14 mouse cellular contexts compared by ENCODE assay signal in genomic region chr7:144747756-144748155, GRCm38 (mm10). TPM values are rescaled to one million over a fixed set of nuclear protein-coding genes. Genes with fewer than 3 reads are reported as not detected.
DNase-seq lines count a peak whose midpoint lies in the region; ATAC-seq lines count a peak whose summit lies in the region.
"Had no signal": no experiment of that assay in that cellular context is flagged by ENCODE, and none has a peak within 500 bp of the region (broad histone marks: within the 10 kb centered on the region; RNA-seq: fewer than 3 reads in every experiment).

No protein-coding gene starts in this region.

- ATAC-seq in intestine, embryonic 16.5 days: peak; percentile 86
- peak; percentile 73 for ATAC-seq in lung, embryonic 15.5 days (ENCODE audit: borderline replicate concordance, extremely low read depth, low FRiP score, low TSS enrichment)
- ATAC-seq in CD4-positive, CD25-positive, alpha-beta regulatory T cell, adult 4 months: no peak
- ATAC-seq: forebrain, postnatal 0 days had no signal

- H3K9me3 ChIP-seq in intestine, embryonic 16.5 days (ENCODE audit: control insufficient read depth, low read length): no peaks in the 10 kb centered on the region
- H3K9me3 ChIP-seq in lung, embryonic 15.5 days: no peaks in the 10 kb centered on the region
- H3K9me3 ChIP-seq: embryonic facial prominence, embryonic 13.5 days had no signal

- H3K4me2 ChIP-seq in intestine, embryonic 16.5 days (ENCODE audit: low read depth, low read length): no peak overlapping the region
- H3K4me2 ChIP-seq in lung, embryonic 15.5 days: no peak overlapping the region
- H3K4me2 ChIP-seq: embryonic facial prominence, embryonic 13.5 days had no signal

- H3K27me3 ChIP-seq in intestine, embryonic 16.5 days (replicated peaks; ENCODE audit: control insufficient read depth, insufficient read depth, low read length): no peaks in the 10 kb centered on the region; the same call in 1 of the 2 replicates
- H3K27me3 ChIP-seq in lung, embryonic 15.5 days: no peaks in the 10 kb centered on the region

- WGBS in intestine, embryonic 16.5 days: 28% methylated on average over 2 of the region's 2 CpGs
- 19% methylated on average over 2 of the region's 2 CpGs for WGBS in lung, embryonic 15.5 days

- H3K9ac ChIP-seq in intestine, embryonic 16.5 days (ENCODE audit: low read depth, low read length): 0 out of 2 replicates have a peak overlapping the region, but pooled peaks have one; percentile 4
- H3K9ac ChIP-seq in lung, embryonic 15.5 days: no peak overlapping the region
- H3K9ac ChIP-seq: embryonic facial prominence, embryonic 13.5 days; forebrain, postnatal 0 days had no signal

- no peak overlapping the region for H3K27ac ChIP-seq in intestine, embryonic 16.5 days (ENCODE audit: low read length)
- H3K27ac ChIP-seq in lung, embryonic 15.5 days: peak overlapping the region; percentile 91
- H3K27ac ChIP-seq: embryonic facial prominence, embryonic 13.5 days had no signal

- no peaks in the 10 kb centered on the region for H3K36me3 ChIP-seq in intestine, embryonic 16.5 days (ENCODE audit: control insufficient read depth, insufficient read depth, low read length)
- H3K36me3 ChIP-seq in lung, embryonic 15.5 days: no peaks in the 10 kb centered on the region
- H3K36me3 ChIP-seq: embryonic facial prominence, embryonic 13.5 days had no signal

- intact Hi-C loops in left cerebral cortex, postnatal 36 days (cut with DNase I): no loop called here

- no peak overlapping the region for H3K4me3 ChIP-seq in intestine, embryonic 16.5 days (ENCODE audit: low read length)
- no peak overlapping the region for H3K4me3 ChIP-seq in lung, embryonic 15.5 days
- H3K4me3 ChIP-seq: embryonic facial prominence, embryonic 13.5 days had no signal

- peak; percentile 25 to 59 for DNase-seq in urinary bladder, adult 18-20 months (ENCODE audit: low spot score in 2 of 2)
- no peak for DNase-seq in urinary bladder, postnatal 10 days (ENCODE audit: low spot score)
- DNase-seq in urinary bladder, postnatal 36 days (ENCODE audit: low spot score in 2 of 2): peak; percentile 24 to 26
- no peak for DNase-seq in left cerebral cortex, postnatal 36 days (ENCODE audit: low spot score in 2 of 2)
- DNase-seq: cerebellum, postnatal 25 days; forebrain, postnatal 0 days; heart, postnatal 36 days; kidney, adult 11 months; spleen, adult 18-20 months had no signal

- peaks cover 17% of the 10 kb centered on the region for H3K4me1 ChIP-seq in intestine, embryonic 16.5 days (ENCODE audit: control insufficient read depth, insufficient read depth, low read length)
- peaks cover 47% of the 10 kb centered on the region for H3K4me1 ChIP-seq in lung, embryonic 15.5 days
- H3K4me1 ChIP-seq: embryonic facial prominence, embryonic 13.5 days had no signal

RNA-seq across cellular contexts. Expression of gene Ano1, which starts 4.0 kb away (rescaled TPM):
- 19.9 and 20.3 TPM in 2 replicates for polyA plus RNA-seq in intestine, embryonic 16.5 days (2015; fragmentation: Nextera tagmentation; extraction: Ambion mirVana)
- 76.2 and 90.2 TPM in 2 replicates for polyA plus RNA-seq in lung, embryonic 15.5 days (2015; fragmentation: Nextera tagmentation; extraction: Ambion mirVana)
- polyA plus RNA-seq in CD4-positive, CD25-positive, alpha-beta regulatory T cell, adult 4 months (2017; shearing (Covaris generic)): under 1 TPM in 1 of 2 experiments, not detected in 1; 0.09 TPM
- 1 to 10 TPM; 2.9 to 3.3 TPM for total RNA-seq in left cerebral cortex, postnatal 36 days (2021)
- total RNA-seq: megakaryocyte-erythroid progenitor cell, adult 5-6 weeks had no signal

Comparison
In these comparisons a context has a peak if more than half of its experiments do, and no peak if none do; other contexts are left out.
1. DNase-seq: peak in urinary bladder, adult 18-20 months (2 of 2) and urinary bladder, postnatal 36 days (2 of 2); none in urinary bladder, postnatal 10 days (single experiment) and left cerebral cortex, postnatal 36 days (0 of 2).
2. RNA of gene Ano1, which starts 4.0 kb away (polyA plus RNA-seq): 76.2 to 90.2 TPM in lung, embryonic 15.5 days and 19.9 to 20.3 TPM in intestine, embryonic 16.5 days; 0.09 TPM in CD4-positive, CD25-positive, alpha-beta regulatory T cell, adult 4 months; every median in the first group is over 10 times any median in the second.